Mouse (Mus musculus) large intestine, adult 2 months (tissue): ENCODE measurements around the gene Pidd1. TPM values are rescaled to one million over a fixed set of nuclear protein-coding genes. Genes with fewer than 3 reads are reported as not detected.
"Not testable (repeated sequence)": the region's sequence is repeated elsewhere in the genome, so short reads cannot be mapped to it uniquely, and the experiment has no call there.

ENCODE experiments used
- DNase-seq: peaks from one replicate; pipeline ENCODE4 v3.0.0-alpha.2; 2012; ENCODE audit warnings: low read depth, low spot score
- WGBS: fragments of 180-500 bp; shearing (Covaris S2); methylation state at CpG from one replicate; pipeline ENCODE4 v1.1.7; 2018; 5-methylcytosine and 5-hydroxymethylcytosine counted together
- polyA plus RNA-seq: library from polyadenylated mRNA; depleted of rRNA; stranded (reverse); fragments of >200 nt; gene quantifications from 2 replicates; pipeline ENCODE4 v1.2.3, GENCODE M21; 2012

Pidd1 gene
- polyA plus RNA-seq, 1 experiment = 13.0 TPM

DNA sequence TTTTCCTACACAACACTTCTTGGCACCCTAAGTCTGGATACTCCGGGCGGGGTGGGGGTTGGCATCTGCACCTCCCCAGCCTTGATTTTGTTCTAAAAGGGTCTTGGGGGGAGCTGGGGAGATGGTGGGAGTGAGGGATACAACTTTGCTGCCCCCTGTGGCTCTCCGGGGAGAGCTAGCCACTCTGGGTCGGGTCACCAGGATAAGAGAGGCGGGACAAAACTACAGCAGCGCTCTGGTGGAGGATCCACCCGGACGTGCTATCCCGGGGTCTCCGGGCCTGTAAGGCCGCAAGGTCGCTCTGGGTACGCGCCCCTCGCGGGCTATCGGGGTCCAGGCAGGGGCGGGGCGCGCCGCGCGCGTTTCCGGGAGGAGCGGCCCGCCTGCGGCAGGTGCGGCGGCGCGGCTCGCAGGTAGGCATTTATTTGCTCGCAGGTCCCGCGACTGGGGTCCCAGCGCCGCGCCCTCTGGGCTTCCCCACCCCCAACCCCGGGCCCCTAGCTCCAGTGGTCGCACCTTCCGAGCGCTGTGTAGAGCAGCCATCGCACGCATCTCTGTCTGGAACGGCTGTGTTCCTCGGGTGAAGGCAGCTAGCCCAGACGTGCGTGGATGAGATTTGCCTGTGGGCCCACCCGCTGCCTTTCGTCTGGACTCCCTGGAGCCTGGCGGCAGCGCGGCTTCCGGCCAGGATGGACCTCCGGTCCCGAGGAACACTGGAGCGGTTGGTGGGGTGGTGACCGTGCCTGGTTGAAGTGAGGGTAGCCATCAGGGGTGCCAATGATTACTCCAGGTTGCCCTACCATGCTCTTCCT, 17.9 kb upstream of the Pidd1 start:
- no peak for DNase-seq
- under 1% methylated on average over 59 of the region's 59 CpGs for WGBS

DNA sequence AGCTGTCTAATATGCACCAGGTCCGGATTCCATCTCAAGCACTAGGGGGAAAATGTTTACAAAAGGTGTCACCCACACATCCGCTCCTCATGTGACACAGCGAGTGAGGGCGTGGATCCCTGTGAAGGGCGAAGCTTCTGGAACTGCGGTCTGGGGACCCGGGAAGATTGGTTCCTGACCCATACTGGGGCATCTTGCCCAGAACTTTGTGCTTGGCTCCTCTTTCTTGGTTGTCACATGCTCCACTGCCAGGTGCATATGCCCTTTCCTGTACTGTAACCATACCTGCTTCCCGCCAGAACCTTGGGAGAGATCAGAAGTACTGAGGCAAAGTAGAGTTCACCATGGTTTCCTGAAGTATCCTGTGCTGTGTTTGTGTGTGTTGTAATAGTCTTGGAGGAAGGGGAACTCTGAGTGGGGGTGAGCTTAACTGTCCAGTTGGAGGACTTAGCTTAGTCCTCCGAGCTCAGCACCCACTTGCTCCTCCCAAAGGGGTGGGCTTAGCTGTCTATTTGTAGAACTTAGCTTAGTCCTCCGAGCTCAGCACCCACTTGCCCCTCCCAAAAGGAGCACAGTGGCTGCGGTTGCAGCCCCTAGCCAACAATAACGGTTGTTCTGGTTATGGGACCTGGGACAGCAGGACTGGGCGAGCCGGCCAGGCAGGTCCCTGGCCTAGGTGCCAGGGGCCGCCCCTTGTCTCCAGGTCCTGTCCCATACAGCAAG, 16.7 kb upstream of the Pidd1 start, which contains the start of gene Cracr2b:
Cracr2b (plus strand) TSS at position 704 of the 723 bp plus-strand sequence.
- no peak for DNase-seq

DNA sequence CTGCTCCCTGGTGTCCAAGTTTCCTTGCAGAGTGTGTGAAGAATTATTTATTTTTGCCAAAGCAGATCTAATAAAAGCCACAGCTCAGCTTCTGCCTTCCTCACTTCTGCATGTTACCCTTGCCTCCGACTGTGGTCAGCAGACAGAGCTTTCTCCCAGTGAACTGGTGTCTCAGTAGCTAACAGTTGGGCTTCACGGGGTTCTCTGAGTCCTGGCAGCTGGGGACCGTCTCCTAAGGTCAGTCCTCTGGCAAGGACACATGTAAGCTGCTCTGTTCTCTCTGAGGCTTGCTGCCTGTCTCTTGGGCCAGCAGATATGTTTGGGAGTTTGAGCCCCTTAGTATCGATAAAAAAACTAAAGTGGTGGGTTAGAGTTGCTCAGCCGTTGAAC, 16.2 kb upstream of the Pidd1 start:
- no peak for DNase-seq
- WGBS = 28% methylated on average over 5 of the region's 5 CpGs

More for the DNA sequence above, 16.7 kb upstream of the Pidd1 start, which contains the start of gene Cracr2b:
- 24% methylated on average over 15 of the region's 15 CpGs for WGBS

DNA sequence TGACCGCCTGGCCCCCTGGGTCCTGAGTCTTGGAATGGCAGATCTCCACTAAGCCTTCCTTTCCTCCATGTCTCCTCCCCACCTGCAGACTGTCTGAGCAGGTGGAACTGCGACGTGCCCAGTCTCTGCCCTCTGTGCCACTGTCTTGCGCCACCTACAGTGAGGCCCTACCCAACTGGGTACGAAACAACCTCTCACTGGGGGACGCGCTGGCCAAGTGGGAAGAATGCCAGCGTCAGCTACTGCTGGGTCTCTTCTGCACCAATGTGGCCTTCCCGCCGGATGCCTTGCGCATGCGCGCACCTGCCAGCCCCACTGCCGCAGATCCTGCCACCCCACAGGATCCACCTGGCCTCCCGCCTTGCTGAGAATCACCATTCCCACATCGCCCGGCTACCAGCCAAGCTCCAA, 15.5 kb upstream of the Pidd1 start:
- no peak for DNase-seq
- WGBS = 91% methylated on average over 17 of the region's 17 CpGs

DNA sequence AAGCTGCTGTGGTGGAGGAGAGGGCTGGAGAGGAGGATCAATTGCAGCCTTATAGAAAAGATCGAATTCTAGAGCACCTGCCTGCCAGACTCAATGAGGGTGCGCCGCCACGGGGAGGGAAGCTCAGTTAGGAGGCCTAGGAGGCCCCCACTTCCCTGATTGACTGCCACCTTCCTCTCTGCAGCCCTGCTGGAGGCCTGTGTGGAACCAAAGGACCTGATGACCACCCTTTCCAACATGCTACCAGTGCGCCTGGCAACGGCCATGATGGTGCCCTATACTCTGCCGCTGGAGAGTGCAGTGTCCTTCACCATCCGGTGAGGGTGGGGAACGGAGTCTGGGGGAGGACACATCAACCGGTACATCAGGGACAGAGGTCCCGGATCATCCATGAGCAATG, 14.8 kb upstream of the Pidd1 start:
- 91% methylated on average over 11 of the region's 11 CpGs for WGBS
- no peak for DNase-seq

DNA sequence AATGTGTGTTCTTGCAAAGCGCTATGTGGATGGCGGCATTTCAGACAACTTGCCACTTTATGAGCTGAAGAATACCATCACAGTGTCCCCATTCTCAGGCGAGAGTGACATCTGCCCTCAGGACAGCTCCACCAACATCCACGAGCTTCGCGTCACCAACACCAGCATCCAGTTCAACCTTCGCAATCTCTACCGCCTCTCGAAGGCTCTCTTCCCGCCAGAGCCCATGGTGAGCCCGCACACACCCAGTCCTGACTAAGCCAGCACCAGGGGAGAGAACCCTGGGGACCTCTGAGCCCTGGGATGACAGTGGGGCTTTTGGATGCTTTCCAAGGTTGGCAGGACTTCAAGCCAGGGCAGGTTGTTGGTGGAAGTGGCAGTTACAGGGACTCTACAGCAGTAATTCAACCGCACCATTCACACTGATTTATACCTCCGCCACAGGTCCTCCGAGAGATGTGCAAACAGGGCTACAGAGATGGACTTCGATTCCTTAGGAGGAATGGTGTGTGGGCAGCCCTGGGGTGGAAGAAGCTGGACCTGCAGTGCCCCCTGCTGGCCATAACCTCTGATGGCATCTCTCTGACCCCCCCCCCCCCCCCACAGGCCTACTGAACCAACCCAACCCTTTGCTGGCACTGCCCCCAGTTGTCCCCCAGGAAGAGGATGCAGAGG, 14.3 kb upstream of the Pidd1 start:
- DNase-seq = no peak
- WGBS = 52% methylated on average over 15 of the region's 15 CpGs

DNA sequence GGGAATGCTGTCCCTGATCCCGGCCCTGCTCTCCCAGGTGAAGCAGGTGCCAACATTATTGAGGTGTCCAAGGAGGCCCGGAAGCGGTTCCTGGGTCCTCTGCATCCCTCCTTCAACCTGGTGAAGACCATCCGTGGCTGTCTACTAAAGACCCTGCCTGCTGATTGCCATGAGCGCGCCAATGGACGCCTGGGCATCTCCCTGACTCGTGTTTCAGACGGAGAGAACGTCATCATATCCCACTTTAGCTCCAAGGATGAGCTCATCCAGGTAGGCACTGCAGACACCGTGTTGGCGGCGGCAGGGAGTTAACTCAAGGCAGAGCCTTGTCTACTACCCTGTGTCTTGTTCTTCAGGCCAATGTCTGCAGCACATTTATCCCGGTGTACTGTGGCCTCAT, 13.4 kb upstream of the Pidd1 start:
- DNase-seq = no peak
- WGBS = 85% methylated on average over 14 of the region's 14 CpGs

DNA sequence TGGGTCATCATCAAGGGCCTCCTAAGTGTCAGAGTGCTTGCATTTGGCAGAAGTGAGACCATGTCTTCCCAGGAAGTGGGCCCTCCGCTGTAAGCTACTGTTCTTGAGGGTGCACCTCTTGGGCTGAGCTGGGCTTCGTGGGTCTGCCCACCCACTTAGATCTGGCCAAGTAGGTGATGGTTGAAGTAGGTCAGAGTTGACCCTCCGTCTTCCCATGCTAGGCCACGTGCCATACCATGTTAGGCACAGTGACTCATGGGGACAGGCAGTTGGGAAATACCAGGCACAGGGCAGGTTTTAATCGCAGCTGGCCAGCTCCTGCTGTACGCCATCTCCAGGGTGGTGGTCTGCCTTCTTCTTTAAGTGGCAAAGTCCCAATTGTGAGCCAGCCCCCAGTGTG, 12.9 kb upstream of the Pidd1 start:
- WGBS = 47% methylated on average over 6 of the region's 6 CpGs
- no peak for DNase-seq

DNA sequence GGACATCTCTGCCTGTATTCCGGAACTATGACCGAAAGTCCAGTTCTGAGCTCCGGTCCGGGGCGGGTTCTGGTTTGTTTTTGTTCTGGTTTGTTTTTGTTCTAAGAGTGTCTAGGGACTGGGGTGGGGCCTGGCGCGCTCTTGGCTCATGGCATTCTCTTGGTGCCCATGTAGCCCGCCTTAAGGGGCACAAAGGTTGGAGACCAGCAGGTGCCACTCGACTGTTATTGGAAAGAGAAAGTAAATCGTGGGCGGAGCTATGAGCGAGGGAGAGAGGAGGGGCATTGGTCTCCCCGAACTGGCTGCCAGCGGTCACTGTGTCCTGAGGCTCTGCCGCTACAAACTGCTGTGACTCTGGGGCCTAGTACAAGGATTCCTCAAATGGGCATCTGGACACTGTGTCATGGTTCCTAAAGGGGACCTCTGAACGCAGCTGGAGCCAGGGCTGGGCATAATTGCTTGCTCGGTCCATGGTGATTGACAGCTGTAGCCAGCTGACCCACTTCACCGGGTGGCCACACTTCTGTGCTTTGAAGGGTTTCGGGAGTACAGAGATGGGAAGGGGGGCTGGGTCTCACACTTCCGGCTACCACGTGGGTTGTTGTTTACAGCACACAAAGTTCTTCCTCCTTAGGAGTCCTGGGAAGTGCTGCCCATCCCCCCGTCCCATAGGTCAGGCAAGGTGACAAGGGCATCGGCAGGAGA, 11.9 kb upstream of the Pidd1 start:
- no peak for DNase-seq
- WGBS = under 1% methylated on average over 23 of the region's 23 CpGs

DNA sequence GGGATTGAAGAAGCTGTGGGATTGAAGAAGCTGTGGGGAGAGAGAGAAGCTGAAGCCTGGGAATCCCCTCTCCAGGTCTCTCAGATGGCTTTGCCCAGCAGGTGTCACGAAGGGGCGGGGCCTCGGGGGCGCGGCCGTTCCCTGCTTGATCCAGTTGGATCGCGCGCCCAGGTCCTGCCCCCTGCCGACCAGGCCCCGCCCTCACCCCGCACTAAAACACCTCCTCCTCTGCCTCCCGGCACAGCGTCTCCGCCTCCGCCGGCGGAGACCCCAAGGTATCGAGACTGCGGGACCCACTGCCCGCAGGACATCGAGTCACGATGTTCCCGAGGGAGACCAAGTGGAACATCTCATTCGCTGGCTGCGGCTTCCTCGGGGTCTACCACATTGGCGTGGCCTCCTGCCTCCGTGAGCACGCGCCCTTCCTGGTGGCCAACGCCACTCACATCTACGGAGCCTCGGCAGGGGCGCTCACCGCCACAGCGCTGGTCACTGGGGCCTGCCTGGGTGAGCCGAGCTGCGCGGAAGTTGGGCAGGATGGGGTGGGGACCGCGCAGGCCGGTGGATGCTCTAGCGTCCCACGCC, 11.2 kb upstream of the Pidd1 start, which contains the start of gene Pnpla2:
Pnpla2 (plus strand) TSS at position 232 of the 585 bp plus-strand sequence.
- DNase-seq = no peak
- under 1% methylated on average over 43 of the region's 45 CpGs for WGBS

DNA sequence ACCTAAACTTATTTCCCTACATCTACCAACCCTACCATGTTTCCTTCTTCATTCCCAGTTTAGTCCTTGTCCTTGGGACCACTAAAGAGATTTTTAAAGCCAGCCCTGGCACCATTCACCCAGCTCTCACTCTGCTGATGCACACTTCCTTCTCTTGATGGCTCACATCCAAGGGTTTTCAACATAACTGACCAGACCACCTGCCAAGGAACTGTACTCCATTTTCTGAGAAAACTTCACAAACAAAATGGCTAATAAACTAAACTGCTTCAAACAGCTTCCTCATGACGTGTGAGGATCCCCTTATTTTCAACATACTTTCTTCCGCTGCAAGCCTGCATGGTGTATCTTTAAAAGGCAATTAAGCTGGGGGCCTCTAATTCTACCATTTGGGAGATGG, 9.8 kb upstream of the Pidd1 start:
- 37% methylated on average over 2 of the region's 2 CpGs for WGBS
- no peak for DNase-seq

DNA sequence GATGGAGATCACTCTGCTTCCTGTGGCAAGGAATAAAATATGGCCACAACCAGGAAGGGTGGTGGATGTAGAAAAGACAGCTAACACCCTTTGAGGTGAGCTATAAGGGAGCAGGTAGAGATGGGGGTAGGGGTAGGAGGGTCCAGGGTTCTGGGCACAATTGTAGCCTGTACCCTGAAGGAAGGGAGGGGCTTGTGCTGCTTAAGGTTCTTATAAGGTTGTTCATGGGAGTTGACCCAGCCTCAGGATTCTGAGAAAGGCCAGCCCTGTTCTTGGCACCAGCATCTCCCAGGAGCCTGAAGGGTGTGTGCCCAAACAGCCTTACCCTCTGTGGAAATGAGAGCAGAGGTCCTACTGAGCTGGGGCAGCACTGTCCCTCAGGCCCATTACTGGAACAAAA, 8.1 kb upstream of the Pidd1 start:
- DNase-seq = no peak

DNA sequence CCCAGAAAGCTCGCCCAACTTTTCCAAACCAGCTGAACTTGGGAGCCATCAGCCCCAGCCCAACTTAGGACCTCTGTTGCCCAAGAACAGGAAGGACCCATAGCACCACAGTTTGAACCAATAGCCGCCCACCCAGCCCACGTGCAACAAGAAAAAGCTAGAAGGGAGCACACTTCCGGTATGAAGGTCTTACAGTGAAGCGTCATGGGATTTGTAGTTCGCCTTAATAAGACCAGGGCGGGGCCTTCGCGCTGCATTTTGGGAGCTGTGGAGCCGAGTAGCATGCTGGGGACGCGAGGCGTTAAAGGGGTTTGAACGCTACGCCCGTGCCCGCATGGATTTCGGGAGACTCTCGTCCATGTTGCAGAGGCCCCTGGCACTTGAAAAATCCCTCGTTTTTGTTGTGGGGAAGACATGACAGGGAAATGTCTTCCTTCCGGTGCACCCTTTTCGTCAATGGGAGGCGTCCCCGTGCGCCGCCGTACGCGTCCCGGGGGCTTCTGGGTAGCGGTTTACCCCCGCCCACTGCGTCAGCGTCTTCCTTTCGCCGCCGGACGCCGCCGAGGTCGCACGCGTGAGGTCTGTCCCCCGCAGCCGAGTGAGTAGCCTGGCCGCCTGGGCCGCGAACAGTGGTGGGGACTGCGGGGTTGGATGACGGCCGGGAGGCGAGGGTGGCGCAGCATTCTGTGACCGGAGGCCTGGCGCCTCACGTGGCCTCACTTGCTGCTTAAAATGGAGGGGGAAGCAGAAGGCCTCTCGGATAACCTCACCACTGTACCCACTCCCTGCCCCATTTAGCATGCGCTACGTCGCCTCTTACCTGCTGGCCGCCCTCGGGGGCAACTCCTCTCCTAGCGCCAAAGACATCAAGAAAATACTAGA, 3.5 kb upstream of the Pidd1 start, which contains the start of gene Rplp2:
Rplp2 (plus strand) TSS at position 261 of the 882 bp plus-strand sequence.
- no peak for DNase-seq
- WGBS = under 1% methylated on average over 63 of the region's 63 CpGs

DNA sequence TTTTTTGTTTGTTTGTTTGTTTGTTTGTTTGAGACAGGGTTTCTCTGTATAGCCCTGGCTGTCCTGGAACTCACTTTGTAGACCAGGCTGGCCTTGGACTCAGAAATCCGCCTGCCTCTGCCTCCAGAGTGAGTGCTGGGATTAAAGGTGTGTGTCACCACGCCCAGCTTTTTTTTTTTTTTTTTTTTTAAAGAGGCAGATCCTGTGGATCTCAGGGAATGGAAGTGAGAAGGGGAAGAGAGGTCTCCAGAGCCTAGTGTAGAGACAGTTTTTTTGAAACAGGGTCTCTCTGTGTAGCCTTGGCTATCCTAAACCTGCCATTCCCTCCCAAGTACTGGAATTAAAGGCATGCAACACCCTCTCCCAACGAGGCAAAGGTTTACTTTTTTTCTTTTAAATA, 2.5 kb upstream of the Pidd1 start:
- DNase-seq = not testable (repeated sequence)
- 53% methylated on average over 3 of the region's 3 CpGs for WGBS

DNA sequence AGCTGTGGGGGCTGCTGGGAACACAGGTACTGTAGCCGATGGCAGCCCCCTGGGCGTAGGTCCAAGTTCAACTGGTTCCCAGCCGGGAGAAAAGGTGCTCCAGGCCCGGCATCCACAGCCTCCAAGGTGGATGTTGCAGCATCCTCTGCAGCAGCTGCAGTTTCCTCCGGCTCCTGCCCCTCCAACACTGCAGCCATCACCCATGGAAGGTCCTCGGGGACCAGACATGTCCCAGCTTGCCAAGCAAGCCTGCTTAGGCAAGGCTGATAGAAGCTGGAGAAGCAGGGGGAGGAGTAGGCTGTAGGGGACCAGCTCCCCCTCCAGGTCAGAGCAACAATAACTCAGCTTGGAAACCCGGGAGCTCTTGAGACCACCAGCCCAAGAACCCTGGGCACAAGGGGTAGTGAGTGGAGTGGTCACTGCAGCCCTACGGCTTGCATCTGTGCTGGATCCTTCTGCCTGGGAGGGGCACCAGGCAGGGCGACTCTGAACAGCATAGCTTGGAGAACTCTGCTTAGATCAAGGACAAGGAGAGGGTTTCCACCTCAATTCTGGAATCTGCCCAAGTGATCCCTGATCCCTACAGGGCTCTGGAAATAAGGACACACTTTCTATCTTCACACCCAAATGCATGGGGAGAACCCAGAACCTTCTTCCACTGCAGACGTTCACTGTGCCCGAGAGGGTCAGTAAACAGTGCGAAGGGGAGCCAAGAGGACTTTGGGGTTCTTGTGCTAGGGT, 574 bp downstream of the Pidd1 start:
- 7% methylated on average over 12 of the region's 12 CpGs for WGBS
- DNase-seq = no peak

DNA sequence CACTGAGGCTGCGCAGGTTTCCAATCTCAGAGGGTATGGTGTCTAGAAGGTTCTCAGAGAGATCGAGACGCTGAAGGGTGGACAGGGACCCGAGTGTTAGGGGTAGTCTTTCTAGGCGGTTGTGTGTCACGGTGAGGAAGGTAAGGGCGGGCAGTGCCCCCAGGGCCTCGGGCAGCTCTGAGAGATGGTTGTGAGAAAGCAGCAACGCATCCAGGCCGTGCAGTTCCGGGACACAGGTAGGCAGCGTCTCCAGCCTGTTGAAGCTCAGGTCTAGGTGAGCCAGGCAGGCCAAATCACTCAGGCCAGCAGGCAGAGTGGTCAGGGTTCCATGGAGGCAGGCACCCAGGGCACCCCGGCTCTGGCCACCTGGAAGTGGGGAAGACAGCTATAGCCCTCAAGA, 1.6 kb downstream of the Pidd1 start:
- no peak for DNase-seq
- 90% methylated on average over 13 of the region's 13 CpGs for WGBS

DNA sequence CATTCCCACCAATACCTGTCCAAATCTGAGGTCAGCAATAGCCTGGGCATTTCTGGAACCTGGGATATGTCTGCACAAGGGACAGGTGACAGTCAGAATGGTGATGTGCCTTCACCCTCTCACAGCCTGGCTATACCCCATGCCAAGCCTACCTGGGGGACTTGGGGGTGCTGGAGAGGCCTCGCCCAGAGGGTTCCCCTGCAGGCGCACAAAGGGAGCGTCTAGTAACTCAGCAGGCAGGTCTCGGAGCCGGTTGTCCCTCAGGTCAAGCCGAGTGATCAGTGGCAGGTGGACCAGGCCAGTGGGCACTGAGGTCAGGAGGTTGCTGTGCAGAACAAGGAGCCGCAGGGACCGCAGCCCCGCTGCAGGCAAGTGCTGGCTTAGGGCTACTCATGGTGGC, 2.4 kb downstream of the Pidd1 start:
- no peak for DNase-seq
- WGBS = 95% methylated on average over 9 of the region's 9 CpGs

DNA sequence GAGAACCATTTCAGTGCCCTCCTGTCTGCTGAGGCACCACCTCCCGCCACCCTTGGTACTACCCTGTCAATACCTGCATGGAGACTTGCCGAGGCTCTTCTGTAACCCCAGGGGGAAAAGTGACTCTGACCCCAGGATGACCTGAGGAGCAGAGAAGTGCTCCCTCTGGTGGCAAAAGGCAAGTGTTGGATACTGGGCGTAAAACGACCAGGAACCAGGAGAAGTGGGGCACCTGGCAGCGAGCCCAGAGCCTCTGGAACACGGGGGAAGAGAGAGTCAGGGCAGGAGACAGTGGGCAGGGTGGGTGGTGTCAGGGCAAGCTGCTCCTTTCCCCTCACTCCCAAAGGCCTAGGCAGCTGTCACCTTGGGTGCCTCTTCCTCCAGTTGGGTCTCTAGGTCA, 3.2 kb downstream of the Pidd1 start:
- no peak for DNase-seq
- 22% methylated on average over 6 of the region's 6 CpGs for WGBS
